Mouse (Mus musculus) midbrain, embryonic 13.5 days (tissue): ENCODE data around the gene Thbd. TPM values are rescaled to one million over a fixed set of nuclear protein-coding genes. Genes with fewer than 3 reads are reported as not detected.

Experiments
- ATAC-seq: fragments of 200-750 bp; cut with Nextera tagmentation; 2 replicates; pipeline ENCODE4 v1.8.0; 2017; ENCODE audit warnings: mild to moderate bottlenecking, moderate TSS enrichment, moderate library complexity
- H3K27ac ChIP-seq: fragments of 300-500 bp; sonication (generic); 2 replicates; pipeline ENCODE4 v1.5.1; 2015; ENCODE audit warnings: inconsistent platforms, mild to moderate bottlenecking, moderate library complexity
- H3K27me3 ChIP-seq: fragments of 300-500 bp; sonication (generic); 2 replicates; pipeline ENCODE4 v1.6.1; 2015; ENCODE audit warnings: mild to moderate bottlenecking, inconsistent platforms
- H3K36me3 ChIP-seq: fragments of 300-500 bp; sonication (generic); 2 replicates; pipeline ENCODE4 v1.6.1; 2015; ENCODE audit warnings: mild to moderate bottlenecking, inconsistent platforms
- H3K4me1 ChIP-seq: fragments of 300-500 bp; sonication (generic); replicated peaks from 2 replicates; pipeline ENCODE4 v1.6.1; 2015; ENCODE audit warnings: inconsistent platforms
- H3K4me2 ChIP-seq: fragments of 300-500 bp; sonication (generic); replicated peaks from 2 replicates; pipeline ENCODE4 v1.6.1; 2015; ENCODE audit warnings: moderate library complexity, mild to moderate bottlenecking, inconsistent platforms
- H3K4me3 ChIP-seq: fragments of 300-500 bp; sonication (generic); replicated peaks from 2 replicates; pipeline ENCODE4 v1.5.1; 2015; ENCODE audit warnings: mild to moderate bottlenecking, inconsistent platforms
- H3K9ac ChIP-seq: fragments of 300-500 bp; sonication (generic); replicated peaks from 2 replicates; pipeline ENCODE4 v1.6.1; 2015; ENCODE audit warnings: mild to moderate bottlenecking, inconsistent platforms
- H3K9me3 ChIP-seq: fragments of 300-500 bp; sonication (generic); 2 replicates; pipeline ENCODE4 v1.6.1; 2016; ENCODE audit warnings: mild to moderate bottlenecking, inconsistent platforms
- WGBS: fragments of 180-500 bp; shearing (Covaris S2); methylation state at CpG from one replicate; pipeline ENCODE4 v1.1.7; 2015; 5-methylcytosine and 5-hydroxymethylcytosine counted together
- polyA plus RNA-seq: library from polyadenylated mRNA; unstranded; fragments of >200 nt; fragmentation: Nextera tagmentation; extraction: Ambion mirVana; gene quantifications from 2 replicates; pipeline ENCODE4 v1.2.1, GENCODE M21; 2015

Thbd gene
- polyA plus RNA-seq, 1 experiment from 2014 or later, result 4.5 TPM

DNA sequence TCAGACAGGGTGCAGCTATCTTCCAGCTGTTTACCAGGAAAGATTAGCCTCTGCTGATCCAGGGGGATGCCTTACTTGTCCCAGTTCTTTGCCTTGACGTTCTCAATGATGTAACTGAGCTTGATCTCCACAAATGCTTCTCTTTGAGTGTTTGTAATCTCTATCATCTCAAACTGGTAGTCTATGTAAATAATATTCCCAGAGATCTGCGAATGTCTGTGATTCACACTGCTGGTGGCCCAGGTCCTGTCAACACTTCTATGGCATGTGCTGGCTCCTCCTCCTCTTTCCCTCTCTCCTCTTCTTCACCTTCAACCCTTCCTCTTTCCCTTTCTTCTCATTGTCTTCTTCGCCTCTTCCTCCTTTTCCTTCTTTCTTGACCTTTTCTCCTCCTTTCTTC lies 11.2 kb upstream of the Thbd start:
- Histone ChIP-seq H3K4me1 (no peaks in the 10 kb centered on the region), H3K4me2 (no peak overlapping the region), H3K27ac (no peak overlapping the region), H3K4me3 (no peak overlapping the region), H3K9ac (no peak overlapping the region), H3K27me3 (no peaks in the 10 kb centered on the region), H3K36me3 (no peaks in the 10 kb centered on the region), H3K9me3 (no peaks in the 10 kb centered on the region)
- WGBS, result 78% methylated on average over 3 of the region's 3 CpGs
- no peak for ATAC-seq

DNA sequence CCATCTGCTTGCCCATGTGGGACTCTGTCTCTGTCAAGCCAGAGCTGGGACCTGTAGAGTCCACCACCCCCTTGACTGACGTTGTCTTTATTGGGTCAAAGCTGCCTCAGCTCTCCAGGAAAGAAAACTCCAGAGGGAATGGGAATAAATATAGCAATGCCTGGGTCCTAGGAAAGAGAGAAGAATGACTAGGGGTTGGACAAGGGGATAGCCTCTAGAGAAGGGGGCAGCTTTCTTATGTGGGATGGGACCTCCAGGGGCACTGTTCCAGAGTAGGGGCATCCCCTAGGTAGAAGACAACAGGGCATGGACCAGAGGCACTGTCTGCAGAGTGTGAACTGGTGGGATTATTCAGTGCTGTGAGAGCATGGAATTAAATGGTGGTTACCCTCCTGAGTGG lies 1.8 kb upstream of the Thbd start:
- no peak overlapping the region for H3K27ac ChIP-seq
- no peaks in the 10 kb centered on the region for H3K36me3 ChIP-seq
- no peaks in the 10 kb centered on the region for H3K9me3 ChIP-seq
- H3K4me3 ChIP-seq, result no peak overlapping the region
- WGBS, result 90% methylated on average over 1 of the region's 1 CpGs
- no peak for ATAC-seq
- H3K4me1 ChIP-seq, result peaks cover 29% of the 10 kb centered on the region
- no peak overlapping the region for H3K9ac ChIP-seq
- H3K27me3 ChIP-seq, result peaks cover 45% of the 10 kb centered on the region
- H3K4me2 ChIP-seq, result no peak overlapping the region

DNA sequence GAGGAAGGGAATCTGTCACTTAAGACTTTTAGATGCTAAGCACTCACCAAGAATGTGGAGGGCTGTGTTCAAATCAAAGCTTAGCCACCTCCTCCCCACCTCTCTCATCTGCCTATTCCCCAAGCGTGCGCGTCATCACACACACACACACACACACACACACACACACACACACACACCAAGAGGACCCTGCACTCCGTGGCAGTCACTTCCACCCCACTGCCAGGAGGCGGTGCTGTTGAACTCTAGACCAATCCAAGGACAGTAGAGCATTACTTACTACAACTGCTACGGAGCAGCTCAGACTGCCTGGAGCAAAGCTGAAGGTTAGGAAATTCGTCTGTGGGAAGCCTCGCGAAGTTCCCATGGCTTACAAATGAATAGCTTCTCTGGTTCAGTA lies 1.2 kb upstream of the Thbd start:
- Histone ChIP-seq H3K4me3 (no peak overlapping the region), H3K9ac (no peak overlapping the region), H3K36me3 (no peaks in the 10 kb centered on the region), H3K27me3 (peaks cover 51% of the 10 kb centered on the region), H3K4me2 (no peak overlapping the region; the same call in 1 of the 2 replicates), H3K9me3 (no peaks in the 10 kb centered on the region), H3K4me1 (peaks cover 29% of the 10 kb centered on the region), H3K27ac (no peak overlapping the region)
- peak; percentile 76 for ATAC-seq
- WGBS, result 25% methylated on average over 9 of the region's 9 CpGs

DNA sequence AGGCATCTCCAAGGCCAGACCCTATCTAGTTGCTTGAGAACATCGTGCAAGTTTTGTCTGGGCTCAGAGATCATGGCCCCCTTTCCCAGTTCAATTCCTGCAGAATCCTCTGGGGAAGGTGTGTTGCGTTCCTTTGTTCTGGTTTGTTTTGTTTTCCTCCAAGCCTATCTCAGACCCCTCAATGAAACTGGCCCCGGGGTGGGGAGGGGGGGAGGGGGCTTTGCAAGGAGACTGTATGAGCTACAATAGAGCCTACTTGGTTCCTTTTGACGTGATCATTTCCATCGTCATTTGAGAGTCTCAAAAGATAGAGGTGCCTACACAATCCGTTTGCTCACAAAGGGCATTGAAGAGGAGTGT lies 753 bp upstream of the Thbd start:
- Histone ChIP-seq H3K27me3 (peaks cover 55% of the 10 kb centered on the region), H3K4me2 (peak overlapping the region; percentile 62)
- no peak; the same call in 1 of the 2 replicates for ATAC-seq

DNA sequence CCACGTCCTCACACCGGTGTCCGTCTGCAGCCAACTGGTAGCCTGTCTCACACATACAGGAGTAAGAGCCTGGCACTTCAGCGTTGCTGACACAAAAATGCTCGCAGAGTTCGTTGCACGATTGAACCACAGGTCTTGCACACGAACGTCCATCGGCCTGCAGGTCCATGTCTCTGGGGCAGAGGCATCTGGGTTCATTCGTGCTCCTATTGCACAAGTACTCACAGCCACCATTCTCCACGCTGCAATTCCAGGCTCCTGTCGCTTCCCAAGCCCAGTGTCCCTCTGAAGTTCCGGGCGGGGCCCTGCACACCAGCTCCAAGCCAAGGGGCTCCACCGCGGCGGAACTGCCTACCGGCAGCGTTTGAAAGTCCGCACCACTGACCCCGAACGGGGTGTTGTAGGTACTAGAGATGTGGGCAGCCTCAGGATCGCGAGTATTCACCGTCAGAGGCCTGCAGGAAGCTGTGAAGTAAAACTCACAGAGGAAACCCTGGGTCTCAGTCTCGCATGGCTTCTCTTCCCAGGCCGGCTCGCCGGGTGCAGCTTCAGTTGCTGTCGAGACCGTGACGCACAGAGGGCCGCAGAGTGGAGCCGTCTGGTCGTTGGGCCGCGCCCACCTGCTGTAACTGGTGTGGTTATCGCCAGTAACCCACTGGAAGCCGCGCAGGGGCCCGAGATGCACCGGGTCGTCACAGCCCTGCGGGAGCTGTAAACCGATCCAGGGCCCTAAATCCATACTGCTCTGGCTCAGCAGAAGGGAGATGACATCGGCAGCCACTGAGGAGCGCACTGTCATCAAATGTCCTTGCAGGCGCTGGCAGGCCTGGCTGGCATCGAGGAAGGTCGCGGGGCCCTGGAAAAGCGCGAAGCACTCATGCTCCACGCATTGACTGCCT lies 768 bp downstream of the Thbd start:
- Histone ChIP-seq H3K4me2 (peak overlapping the region; percentile 62), H3K36me3 (no peaks in the 10 kb centered on the region), H3K27me3 (peaks cover 55% of the 10 kb centered on the region), H3K4me3 (peak overlapping the region; percentile 42), H3K9me3 (no peaks in the 10 kb centered on the region), H3K27ac (no peak overlapping the region), H3K4me1 (peaks cover 29% of the 10 kb centered on the region), H3K9ac (peak overlapping the region; percentile 48)
- WGBS, result 5% methylated on average over 55 of the region's 55 CpGs
- ATAC-seq, result peak; percentile 64

More for the DNA sequence above, 753 bp upstream of the Thbd start:
- 18% methylated on average over 6 of the region's 6 CpGs for WGBS
- H3K4me3 ChIP-seq, result no peak overlapping the region
- peaks cover 29% of the 10 kb centered on the region for H3K4me1 ChIP-seq
- H3K9ac ChIP-seq, result no peak overlapping the region
- H3K36me3 ChIP-seq, result no peaks in the 10 kb centered on the region
- no peaks in the 10 kb centered on the region for H3K9me3 ChIP-seq
- no peak overlapping the region for H3K27ac ChIP-seq

DNA sequence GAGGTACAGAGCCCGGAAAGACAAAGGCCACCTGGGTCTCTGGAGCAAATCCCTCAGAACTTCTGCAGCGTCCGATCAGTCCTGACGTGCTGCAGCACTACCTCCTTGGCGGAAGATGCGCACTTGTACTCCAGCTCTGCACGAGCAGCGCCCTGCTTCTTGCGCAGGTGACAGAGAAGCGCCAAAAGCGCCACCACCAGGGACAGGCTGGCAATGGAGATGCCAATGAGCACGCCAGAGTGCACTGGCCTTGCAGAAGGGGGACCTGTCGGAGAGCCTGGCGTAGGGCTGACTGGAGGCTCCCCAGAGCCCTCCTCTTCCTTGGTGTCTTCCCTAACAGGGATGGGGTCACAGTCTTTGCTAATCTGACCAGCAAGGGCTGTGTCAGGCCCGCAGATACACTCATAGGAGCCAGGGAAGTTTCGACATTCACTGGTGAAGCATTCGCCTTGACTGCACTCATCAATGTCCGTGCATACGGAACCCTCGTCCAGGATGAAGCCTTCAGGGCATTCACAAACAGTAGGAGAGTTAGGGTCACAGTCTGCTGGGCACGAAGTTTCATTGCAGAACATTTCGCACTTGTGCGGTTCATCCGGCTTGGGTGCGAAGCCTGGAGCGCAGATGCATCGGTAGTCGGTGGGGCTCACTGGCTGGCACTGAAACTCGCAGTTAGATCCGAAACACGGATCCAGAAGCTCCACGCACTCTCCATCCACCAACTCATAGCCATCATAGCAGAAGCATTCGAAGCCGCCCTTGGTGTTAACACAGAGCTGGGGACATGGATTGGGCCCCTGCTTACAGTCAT lies 1.6 kb downstream of the Thbd start:
- no peak for ATAC-seq
- H3K27ac ChIP-seq, result no peak overlapping the region
- 14% methylated on average over 34 of the region's 34 CpGs for WGBS
- no peaks in the 10 kb centered on the region for H3K9me3 ChIP-seq
- peak overlapping the region; percentile 42 for H3K4me3 ChIP-seq
- H3K9ac ChIP-seq, result no peak overlapping the region; the same call in 1 of the 2 replicates
- H3K4me1 ChIP-seq, result peaks cover 29% of the 10 kb centered on the region
- H3K27me3 ChIP-seq, result peaks cover 55% of the 10 kb centered on the region
- no peaks in the 10 kb centered on the region for H3K36me3 ChIP-seq
- H3K4me2 ChIP-seq, result peak overlapping the region; percentile 62

DNA sequence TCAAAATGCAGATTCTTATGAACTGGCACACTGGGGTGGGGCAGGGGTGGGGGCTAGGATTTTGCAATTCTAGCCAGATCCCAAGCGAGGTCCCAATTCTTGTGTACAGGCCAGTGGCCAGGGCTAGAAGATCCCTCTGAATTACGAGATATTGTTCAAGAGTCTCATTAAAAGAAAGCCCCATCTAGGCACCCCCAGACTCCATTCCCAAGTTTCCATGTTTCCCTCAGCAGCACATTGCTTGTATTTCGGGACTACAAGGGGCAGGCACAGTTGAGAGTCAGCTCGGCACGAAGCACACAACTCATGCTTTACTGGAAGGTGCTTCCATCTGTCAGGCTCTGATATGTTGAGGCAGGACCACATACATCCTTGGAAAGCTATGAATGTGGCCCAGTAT lies 3.1 kb downstream of the Thbd start:
- no peak overlapping the region for H3K4me2 ChIP-seq
- H3K4me1 ChIP-seq, result peaks cover 29% of the 10 kb centered on the region
- H3K9ac ChIP-seq, result no peak overlapping the region
- H3K36me3 ChIP-seq, result no peaks in the 10 kb centered on the region
- no peak overlapping the region for H3K4me3 ChIP-seq
- 75% methylated on average over 5 of the region's 5 CpGs for whole genome bisulfite sequencing
- no peak for ATAC-seq
- no peak overlapping the region for H3K27ac ChIP-seq
- peaks cover 55% of the 10 kb centered on the region for H3K27me3 ChIP-seq
- no peaks in the 10 kb centered on the region for H3K9me3 ChIP-seq

DNA sequence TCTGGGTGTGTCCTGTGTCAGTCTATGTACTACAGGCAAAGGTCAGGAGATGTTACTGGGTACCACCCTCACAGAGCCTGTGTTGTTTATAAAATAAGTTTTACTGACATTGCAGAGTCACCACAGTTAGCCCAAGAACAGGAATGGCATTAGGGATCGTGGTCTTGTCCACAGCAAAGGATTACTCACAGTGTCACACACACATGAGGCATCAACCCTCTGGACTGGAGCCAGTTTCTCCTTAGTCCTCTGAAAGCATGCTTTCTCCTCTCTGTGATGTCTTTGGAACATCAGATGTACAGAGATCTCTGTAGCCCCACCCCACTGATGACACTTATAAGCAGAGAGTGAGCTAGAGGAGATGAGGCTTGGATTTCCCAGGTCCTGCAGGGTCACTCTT lies 5.8 kb downstream of the Thbd start:
- Histone ChIP-seq H3K4me2 (no peak overlapping the region), H3K36me3 (no peaks in the 10 kb centered on the region), H3K9me3 (no peaks in the 10 kb centered on the region), H3K27me3 (peaks cover 38% of the 10 kb centered on the region), H3K27ac (no peak overlapping the region), H3K9ac (no peak overlapping the region), H3K4me3 (no peak overlapping the region), H3K4me1 (peaks cover 15% of the 10 kb centered on the region)
- WGBS, result 72% methylated on average over 1 of the region's 1 CpGs
- ATAC-seq, result no peak

DNA sequence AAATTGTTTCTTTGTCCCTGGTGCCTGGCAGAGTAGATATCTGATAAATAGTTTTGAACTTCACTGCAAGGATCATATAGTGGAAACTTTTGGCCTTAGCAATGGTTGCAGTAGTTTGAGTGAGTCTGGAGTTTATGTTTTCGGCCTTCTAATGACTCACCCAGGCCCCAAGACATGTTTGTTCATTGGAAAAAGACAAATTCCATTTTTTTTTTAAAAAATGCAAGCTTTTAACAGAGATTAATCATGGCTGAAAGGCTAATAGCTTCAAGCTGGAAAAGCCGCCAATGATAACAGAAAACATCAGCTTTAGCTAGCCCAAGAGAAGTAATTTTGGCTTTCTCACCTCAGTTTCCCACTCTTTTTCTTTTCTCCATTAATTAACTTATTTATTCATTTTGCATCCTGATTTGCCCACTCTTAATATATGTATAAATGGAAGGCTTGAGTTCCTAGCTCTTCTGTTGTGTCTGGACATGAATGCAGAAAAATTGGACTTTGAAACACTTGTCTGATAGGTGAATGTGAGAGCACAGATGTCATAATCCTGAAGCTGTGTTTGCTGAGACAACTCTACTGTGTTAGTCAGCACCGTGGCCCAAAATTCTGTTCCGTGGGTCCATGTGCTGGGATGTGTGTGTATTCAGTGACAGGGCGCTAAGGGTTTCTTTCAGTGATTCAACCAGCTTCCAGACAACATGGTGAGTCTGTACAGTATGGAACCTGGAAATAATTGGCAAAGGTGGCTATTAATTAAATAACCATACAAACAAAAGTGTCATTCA lies 8.9 kb downstream of the Thbd start:
- no peak overlapping the region for H3K4me2 ChIP-seq
- H3K27ac ChIP-seq, result no peak overlapping the region
- H3K9ac ChIP-seq, result no peak overlapping the region
- ATAC-seq, result no peak
- H3K9me3 ChIP-seq, result no peaks in the 10 kb centered on the region
- H3K27me3 ChIP-seq, result peaks cover 37% of the 10 kb centered on the region
- 95% methylated on average over 5 of the region's 5 CpGs for WGBS
- H3K36me3 ChIP-seq, result no peaks in the 10 kb centered on the region
- H3K4me3 ChIP-seq, result no peak overlapping the region
- H3K4me1 ChIP-seq, result peaks cover 9% of the 10 kb centered on the region

DNA sequence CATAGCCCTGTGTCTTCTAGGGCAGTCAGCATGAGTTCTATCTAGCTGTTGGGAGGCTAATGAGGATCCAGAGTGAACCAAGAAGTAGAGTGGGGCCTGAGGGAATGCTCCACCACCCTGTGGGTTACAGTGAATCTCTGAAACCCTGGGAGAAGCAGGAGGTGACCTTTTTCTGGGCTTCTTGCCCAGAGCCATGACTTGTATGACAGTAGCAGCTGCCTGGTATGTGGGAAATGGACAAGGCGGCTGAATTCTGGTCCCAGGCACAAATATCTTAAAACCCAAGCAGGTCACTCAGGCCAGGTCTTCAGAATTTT lies 10.2 kb downstream of the Thbd start:
- peaks cover 9% of the 10 kb centered on the region for H3K4me1 ChIP-seq
- peaks cover 43% of the 10 kb centered on the region for H3K27me3 ChIP-seq
- no peak for ATAC-seq
- no peak overlapping the region for H3K4me2 ChIP-seq
- no peak overlapping the region for H3K4me3 ChIP-seq
- H3K9me3 ChIP-seq, result no peaks in the 10 kb centered on the region
- no peaks in the 10 kb centered on the region for H3K36me3 ChIP-seq
- 87% methylated on average over 1 of the region's 1 CpGs for WGBS
- H3K27ac ChIP-seq, result no peak overlapping the region
- H3K9ac ChIP-seq, result no peak overlapping the region

DNA sequence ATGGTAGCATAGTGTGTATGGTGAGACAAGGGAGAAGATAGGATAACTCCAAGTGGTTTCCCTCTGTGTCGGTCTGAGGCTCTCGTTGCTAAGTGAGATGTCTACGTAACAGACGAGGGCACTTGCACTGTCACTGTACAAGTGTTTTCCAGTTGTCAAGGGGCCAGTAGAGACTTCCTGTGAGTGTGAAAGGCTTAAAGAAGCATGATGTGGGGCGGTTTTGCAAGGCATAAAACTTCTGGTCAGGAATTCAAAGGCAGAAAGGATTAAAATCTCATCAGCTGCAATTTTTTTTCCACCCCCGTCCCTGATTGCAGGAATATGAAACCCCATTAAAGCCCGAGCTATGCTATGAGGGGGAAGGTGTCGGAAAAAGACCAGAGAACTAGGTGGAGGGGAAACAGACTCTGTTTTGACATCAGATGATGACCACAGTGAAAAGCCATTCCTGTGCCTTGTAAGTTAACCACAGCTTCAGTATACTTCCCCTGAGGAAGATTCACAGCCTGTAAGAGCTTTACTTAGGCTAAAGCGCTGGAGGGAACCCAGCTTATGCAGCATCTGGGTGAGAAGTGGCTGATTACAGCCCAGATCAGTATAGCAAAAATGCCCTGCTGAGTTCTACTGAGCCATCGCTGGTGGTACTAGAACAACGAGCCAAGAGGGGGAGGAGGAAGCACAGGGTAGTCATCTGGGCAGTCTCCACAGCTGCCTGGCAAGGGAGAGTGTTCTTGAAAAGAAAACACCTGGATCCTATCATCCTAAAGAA lies 10.8 kb downstream of the Thbd start:
- 76% methylated on average over 11 of the region's 11 CpGs for WGBS
- Histone ChIP-seq H3K9me3 (no peaks in the 10 kb centered on the region), H3K27me3 (peaks cover 43% of the 10 kb centered on the region)

More for the DNA sequence above, 10.8 kb downstream of the Thbd start:
- Histone ChIP-seq H3K9ac (no peak overlapping the region), H3K36me3 (no peaks in the 10 kb centered on the region), H3K27ac (no peak overlapping the region), H3K4me1 (peaks cover 9% of the 10 kb centered on the region), H3K4me3 (no peak overlapping the region), H3K4me2 (no peak overlapping the region)
- no peak for ATAC-seq
